Mouse (Mus musculus) brain, embryonic 18.5 days (tissue): ENCODE measurements around the gene Gm20517.

Source experiments
- DNase-seq: peaks from one replicate; pipeline ENCODE4 v3.0.0-alpha.2; 2012; ENCODE audit warnings: low read depth, low spot score

Gene Gm20517

DNA sequence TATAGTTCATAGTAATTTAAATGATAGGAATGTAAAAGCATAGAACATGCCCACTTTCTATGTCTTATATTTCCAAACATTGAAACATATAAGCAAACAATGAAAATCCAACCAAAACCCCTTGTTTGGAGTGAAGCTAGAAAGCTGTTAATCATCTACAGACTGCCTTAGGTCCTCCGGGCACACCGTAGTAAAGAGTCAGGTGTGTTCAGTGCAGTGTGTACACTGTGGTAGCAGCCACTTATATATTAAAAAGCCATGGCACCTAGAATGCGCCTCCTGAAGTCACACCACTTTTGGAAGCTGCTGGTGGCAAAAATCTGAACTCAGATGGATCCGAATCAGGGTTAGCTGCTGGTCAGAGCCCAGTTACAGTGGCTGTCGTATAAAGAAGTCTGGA is 66.8 kb downstream of the Gm20517 start:
- no peak for DNase-seq

DNA sequence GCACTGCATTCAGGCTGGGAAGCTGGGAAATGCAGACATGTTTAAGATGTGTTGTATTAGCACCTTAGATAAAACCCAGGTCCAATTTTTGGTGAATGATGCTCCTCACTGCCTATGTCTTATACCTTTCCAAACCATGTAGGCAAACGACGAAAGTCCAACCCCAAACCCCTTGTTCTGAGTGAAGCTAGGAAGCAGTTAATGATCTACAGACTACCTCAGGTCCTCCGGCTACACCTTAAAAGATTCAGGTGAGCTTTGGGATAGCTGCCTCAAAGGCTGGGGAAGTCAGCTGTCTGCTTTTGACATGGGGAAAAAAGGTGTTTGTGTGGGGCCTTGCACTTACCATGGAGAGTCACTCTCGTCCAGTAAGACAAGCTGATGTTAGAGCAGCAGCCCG is 67.3 kb downstream of the Gm20517 start:
- no peak for DNase-seq

- DNase-seq = no peak
Observed at GRCm38 (mm10) chr17:47682836-47683235, 71.4 kb downstream of the Gm20517 start.

- DNase-seq = peak; percentile 94
Observed at GRCm38 (mm10) chr17:47687409-47688343, 76.3 kb downstream of the Gm20517 start.

- no peak for DNase-seq
Observed at GRCm38 (mm10) chr17:47688344-47688607, 76.9 kb downstream of the Gm20517 start, which contains the start of gene Tomm6. Gene Tomm6 (minus strand): TSS chr17:47688386.

DNA sequence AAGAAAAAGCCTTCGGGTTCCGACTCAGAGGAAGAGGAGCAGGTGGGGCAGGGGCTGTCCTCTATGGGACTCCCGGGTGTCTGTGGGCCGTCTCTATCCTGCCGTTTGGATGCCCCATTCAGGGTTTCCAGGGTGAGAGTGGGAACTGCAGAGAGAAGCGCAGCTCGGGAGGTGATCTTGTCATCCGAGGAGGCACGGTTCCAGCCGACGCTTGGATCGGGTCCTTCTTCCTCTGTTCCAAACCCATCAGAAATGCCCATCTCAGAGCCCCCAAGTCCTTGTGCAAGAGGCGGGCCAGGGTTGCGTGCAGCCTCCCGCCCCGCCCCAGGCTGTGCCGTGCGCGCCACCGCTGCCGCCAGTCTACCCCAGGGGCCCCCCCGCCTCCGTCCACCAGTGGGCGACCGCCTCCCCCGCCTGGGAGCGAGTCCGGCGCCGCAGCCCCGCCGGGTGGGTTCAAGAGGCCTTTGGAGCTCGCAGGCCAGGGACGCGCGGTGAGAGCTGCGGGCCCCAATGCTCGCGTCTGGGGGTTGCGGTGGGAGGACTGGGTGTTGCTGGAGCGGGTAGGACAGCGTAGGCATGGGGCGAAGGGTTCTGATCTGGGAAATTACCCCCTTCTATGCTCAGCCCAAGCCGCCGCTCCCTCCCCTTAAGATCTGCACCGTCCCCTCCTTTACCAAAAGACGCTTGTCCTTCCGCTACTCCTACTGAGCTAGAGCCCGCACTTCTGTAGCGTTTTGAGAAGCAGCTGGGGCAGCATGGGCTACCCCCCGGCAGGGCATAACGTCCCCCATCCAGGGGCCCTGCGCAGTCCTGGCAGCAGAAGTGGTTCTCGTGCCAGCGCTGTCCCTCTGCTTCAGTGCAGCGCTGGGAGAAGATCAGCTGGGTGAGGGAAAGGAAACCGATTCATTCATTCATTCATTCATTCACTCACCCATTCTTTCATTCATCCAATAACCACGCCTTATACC is 77.5 kb downstream of the Gm20517 start, which contains the start of gene Frs3:
Gene Frs3, plus strand, starts transcription at position 423 of the 968 bp plus-strand sequence.
- DNase-seq = no peak

DNA sequence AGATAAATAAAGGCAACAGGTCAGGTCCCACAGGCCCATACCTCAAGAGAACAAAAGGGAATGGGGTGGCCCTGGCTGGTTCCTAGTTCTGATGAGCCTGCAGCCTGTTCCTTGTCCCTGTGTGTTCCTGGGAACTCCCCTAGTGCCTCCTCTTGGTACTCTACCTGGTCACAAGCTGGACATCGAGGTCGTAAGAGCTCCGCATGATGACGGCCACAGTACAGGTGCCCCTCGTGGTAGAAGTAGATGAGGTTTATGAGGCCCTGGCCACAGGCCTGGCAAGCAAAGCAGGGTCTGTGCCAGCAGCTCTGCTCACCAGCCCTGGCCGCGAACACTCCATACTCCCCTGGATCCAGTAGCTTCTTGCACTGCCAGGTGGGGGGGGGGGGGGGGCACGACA is 78.5 kb downstream of the Gm20517 start:
- DNase-seq = no peak

DNA sequence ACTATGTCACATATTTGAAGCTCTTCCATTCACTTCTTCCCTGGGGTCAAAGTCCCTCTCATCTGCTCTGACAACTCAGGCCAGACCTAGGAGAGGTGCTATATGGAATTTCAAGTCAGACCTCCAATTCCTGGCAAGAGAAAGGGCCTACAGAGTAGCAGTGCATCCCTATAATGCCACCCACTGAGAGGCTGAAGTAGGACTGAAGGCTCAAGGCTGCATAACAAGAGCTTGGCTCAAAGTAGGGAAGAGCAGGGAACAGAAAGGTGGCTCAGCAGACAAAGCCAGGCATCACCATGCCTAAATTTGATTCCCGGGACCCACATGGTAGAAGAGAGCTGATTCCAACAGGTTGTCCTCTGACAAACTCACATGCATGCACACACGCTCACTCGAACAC is 80.3 kb downstream of the Gm20517 start:
- DNase-seq = no peak

DNA sequence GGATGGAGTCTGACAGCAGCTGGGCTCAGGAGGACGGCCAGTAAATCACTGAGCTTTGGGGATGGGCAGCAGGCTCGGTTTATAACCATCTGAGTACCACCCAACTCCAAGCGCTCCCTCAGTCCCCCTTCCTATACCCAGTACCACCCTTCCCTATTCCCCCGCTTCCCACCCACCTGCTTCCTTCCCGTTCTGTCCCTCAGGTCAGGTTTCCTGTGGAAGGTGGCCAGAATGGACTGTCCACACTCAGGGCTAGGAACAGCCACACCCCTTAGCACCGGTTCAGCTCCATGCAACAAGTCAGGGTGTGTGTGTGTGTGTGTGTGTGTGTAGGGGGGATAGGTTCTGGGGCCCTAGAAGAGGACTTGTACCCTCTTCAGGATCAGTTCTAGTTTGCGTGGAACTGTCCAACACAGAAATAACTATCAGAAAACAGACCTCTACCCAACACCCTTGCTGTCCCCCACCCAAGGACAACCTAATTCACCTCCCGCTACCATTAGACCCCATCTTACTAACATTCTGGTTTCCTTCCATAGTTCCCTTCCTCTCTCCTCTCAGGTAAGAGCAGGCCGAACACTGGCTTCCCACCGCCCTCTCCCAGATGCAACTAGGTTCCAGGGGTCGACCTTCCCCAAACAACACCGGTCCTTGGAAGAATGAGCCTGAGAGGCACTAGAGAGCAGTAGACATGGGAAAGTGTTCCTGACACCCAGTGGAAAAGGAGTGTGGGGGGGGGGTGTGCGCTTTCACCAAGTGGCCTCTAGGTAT is 82.5 kb downstream of the Gm20517 start:
- no peak for DNase-seq

GRCm38 (mm10) chr17:47694442-47694502 is 82.9 kb downstream of the Gm20517 start, which contains the start of gene Gm21981:
Gene Gm21981 (minus strand): TSS chr17:47694455.
- DNase-seq = no peak

DNA sequence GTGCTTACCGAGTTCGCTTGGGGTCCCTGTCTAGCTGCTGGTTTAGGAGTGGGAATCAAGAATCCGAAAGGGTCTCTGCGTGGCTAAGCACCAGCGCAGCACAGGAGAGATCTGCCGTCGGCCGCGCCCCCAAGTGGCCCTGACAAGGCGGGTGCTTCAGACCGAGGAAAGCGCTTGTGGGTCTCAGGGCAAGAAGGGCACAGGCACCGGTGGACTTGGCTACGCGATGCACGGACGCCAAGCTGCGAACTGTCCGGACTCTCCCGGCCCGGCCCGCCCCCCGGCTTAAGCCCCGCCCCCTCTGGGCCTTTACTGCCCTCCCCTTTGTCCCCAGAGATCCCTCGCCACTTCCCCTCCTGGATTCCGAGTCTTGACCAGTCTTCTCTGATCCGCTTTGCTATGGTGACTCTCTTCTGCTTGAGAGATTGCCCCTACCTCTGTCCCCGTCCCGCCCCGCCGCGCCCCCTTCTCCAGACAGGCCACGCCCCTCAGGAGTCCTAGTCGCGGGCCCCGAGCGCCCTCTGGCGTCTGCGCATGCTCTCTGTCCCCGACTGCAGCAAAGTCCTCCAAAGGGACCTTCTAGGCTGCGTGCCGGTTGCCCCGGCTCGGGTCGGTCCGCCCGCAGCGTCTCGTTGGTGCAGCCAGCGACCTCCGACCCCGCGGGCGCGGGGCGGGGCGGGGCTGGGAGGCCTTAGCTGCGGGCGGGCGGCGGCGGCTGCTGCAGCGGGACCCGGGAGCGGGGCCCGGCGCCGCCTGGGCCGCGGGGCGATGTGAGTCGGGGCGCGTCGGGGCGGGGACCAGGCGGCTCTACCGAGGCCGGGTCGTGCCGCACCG is 83.3 kb downstream of the Gm20517 start, which contains the start of gene Prickle4:
Gene Prickle4, minus strand, starts transcription at position 234 of the 834 bp plus-strand sequence.
- peak; percentile 81 for DNase-seq

DNA sequence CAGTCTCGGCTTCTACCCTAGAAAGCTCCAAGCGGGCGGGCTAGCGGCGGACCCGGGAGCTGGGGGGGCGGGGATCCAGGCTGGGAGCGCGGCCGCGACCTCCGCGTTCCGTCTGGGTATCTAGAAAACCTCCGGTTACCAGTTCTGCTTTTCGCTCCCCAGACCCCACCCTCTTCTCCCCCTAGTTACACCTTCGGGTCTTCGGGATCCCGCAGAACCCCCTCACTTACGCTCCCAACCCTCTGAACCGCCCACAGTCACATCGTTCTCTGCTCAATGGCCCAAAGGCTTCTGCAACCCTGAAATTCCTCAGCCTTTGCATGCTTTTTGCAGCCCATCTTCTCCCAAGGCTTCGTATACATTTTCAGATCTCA is 83.9 kb downstream of the Gm20517 start:
- no peak for DNase-seq

- DNase-seq = no peak
Observed at GRCm38 (mm10) chr17:47698156-47698555, 86.8 kb downstream of the Gm20517 start.

DNA sequence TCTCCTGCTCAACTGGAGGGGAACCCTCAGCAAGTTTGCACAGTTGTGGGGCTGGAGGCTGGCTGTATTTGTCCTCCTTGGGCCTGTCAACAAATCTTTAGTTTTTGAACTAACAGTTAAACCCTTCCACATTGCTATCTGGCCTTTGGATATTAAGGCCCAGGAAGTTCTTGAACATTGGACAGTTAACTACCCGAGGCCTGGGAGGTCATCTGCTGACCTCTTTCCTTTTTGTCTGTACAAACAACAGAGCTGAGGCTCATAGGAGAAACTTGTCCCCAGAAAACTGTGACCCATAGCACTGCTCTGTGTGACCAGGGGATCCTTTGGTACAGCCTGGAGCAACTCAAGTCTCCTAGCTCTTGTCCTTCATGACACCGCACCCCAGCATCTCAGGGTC is 87.7 kb downstream of the Gm20517 start:
- no peak for DNase-seq

GRCm38 (mm10) chr17:47701793-47702192 is 90.4 kb downstream of the Gm20517 start:
- no peak for DNase-seq

DNA sequence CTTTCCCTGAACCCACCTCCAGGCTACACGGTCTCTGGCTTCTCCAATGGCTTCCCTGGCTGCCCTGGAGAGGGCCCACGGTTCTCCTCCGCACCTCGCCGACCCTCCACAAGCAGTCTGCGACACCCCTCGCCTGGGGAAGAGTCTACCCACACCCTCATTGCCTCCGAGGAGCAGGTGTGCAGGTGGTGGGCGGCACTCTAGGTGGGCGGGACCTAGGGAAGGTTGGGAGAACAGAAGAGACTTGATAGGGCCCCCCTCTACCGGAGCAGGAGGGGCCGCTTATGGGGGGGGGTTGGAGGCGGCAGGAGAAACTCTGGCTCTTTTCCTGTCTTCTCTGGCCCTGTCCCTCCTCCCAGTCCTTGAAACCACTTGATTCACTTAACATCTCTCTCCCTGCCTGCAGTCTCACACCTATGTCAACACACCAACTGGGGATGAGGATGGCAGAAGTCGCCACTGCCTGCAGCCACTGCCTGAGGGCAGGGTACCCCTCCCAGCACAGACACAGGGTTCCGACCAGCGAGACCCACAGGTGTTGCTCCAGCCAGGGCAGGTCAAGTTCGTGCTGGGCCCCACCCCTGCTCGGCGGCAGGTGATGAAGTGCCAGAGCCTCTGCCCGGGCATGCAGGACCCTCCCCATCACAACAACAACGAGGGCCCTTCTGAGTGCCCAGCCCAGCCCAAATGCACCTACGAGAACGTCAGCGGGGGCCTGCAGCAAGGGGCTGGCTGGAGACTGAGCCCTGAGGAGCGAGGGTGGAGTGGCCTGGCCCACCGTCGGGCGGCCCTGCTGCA is 91.4 kb downstream of the Gm20517 start:
- DNase-seq = no peak

DNA sequence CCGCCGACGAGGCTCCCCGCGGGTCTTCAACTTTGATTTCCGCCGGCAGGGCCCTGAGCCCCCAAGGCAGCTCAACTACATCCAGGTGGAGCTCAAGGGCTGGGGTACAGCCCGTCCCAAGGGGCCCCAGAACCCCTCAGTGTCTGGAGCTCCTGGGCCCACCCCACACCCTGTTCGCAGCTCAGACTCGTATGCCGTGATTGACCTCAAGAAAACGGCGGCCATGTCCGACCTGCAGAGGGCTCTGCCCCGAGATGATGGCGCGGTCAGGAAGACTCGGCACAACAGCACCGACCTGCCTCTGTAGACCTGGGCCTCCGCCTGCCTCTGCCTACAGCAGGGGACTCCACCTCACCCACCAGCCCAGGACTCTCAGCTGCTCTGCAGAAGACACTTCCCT is 92.2 kb downstream of the Gm20517 start:
- DNase-seq = no peak

DNA sequence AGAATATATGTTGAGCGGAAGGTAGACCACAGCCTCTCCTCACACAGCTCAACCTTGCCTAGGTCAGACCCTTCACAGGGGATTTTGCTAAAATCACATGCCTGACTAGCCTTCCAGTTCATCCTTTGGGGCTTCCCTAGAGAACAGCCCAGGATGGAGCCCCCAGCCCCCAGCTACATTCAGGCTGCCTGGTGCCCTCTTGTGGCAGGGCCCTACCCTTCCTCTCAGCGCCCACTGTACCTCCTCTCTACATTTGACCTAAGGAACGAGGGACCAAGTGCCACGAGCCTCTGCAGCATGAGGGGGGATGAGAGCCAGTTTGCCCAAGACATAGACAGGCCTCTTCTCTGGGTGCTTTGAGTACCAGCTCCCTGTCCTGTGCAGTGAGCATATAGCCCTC is 93.3 kb downstream of the Gm20517 start:
- no peak for DNase-seq

DNA sequence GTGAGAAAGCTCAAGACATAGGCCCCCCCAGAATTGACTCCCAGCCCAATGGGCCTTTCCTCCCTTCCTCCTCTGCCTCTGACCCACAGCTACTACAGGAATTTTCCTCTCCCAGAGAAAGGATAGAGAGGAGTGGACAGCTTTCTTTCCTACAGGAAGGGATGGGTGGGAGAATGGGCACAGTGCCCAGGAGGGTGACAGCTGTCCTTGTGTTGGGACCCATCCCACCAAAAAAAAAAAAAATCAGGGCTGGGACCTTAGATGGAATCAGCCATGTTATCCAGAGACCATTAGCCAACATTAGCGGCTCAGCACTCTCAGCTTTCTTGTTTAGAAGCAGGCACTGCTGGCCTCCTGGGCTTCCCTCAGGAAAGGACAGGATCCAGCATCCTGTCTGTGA is 94.8 kb downstream of the Gm20517 start:
- DNase-seq = no peak

DNA sequence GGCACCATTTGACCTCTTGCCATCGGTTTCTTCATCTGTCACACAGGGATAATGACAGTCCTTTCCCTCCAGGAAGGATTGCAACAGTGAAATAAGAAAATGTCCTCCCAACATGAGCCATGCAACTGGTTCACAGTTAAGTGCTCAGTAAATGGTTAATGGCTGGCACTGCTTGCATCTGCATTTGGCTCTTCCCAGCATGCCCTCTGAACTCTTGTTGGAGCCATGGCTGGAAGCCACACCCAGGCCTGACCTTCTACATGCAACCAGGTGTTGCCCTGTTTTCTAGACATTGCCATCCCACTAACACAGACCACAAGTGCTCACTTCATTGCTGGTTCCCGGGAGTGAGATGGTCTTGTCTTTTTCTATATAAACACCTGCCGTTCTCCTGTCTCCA is 96.6 kb downstream of the Gm20517 start:
- DNase-seq = no peak

DNA sequence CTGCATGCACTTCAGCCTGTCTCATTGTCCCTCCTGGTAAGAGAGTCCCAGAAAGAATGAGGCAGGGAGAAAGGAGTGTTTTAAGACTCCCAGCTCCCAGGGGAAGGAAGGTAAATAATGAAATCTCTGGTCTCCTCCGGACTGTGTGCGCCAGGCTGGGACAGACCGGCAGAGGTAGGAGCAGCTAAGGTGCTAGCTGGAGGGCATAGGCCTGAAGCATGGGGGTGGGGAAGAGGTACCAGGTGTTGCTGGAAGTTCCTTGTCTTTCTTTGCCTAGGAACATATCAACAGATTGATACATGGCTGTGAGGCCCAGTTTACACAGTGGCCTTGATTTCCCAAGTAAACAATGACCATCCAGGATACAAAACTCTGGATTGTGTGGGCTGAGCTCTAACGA is 97.6 kb downstream of the Gm20517 start:
- DNase-seq = no peak
